Mouse (Mus musculus): ENCODE results near the gene Hist1h2ad.
"Not testable (repeated sequence)": the region's sequence is repeated elsewhere in the genome, so short reads cannot be mapped to it uniquely, and the experiment has no call there.

Hist1h2ad gene

GRCm38 (mm10) chr13:23573898-23574524 is at the start of gene Hist1h2ad, which contains the start of gene Hist1h2bf:
Gene Hist1h2ad (plus strand): TSS chr13:23574381.
Gene Hist1h2bf (minus strand): TSS chr13:23574196.
- in situ Hi-C loops (cut with MboI; ENCODE audit: low sequenced_read_pairs), result loop anchor here (25.0 kb wide), 1 partner anchor 1787 kb away; the partner anchor contains the start of genes Hist1h1b, Hist1h2an, Hist1h2bp and Hist1h3i

- in situ Hi-C loops (cut with MboI; ENCODE audit: low sequenced_read_pairs), result loop anchor here (10.0 to 25.0 kb wide), 2 partner anchors 1490 to 1587 kb away; partner anchors contain the start of genes Hist1h2ah, Hist1h2bk and Zfp184
Measured at GRCm38 (mm10) chr13:23524654-23525053, 49.5 kb upstream of the Hist1h2ad start.

DNA sequence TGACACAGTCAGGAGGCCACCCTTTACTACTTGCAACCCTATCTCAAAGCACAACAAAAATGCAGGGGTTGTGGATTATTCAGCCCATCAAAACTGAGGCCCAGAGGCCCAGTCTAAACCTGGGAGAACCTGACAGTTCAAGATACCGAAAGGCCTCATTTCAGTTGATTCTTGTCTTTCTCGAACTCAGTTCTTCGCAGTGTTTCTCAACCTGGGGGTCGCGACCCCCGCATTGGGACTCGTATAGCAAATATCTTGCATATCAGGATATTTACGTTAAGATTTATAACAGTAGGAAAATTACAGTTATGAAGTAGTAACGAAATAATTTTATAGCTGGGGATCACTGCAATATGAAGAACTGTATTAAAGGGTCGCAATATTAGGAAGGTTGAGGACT is 48.3 kb upstream of the Hist1h2ad start:
- in situ Hi-C loops (cut with MboI; ENCODE audit: low sequenced_read_pairs), result loop anchor here (10.0 kb wide), 1 partner anchor 1491 kb away; the partner anchor contains the start of genes Hist1h2ah and Hist1h2bk

GRCm38 (mm10) chr13:23526312-23526711 is 47.9 kb upstream of the Hist1h2ad start:
- in situ Hi-C loops (cut with MboI; ENCODE audit: low sequenced_read_pairs), result loop anchor here (10.0 kb wide), 1 partner anchor 1492 kb away; the partner anchor contains the start of genes Hist1h2ah and Hist1h2bk

DNA sequence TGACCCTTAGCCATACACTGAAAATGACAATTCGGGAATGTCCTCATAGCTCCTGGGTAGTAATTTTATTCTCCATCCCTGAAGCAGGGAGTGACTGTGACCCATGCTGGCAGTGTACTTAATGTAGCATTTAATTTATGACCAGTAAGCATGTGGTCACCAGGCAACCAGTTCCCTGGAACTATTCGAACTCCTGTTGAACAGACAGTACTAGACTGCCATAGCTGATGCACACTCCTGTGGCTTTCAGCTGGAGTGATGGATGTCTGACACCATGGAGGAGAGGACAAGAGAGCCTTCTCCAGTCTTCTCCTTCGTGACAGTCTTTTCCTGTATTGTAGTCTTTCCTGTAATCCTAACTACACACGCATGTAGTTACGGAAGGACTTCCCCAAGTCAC is 45.2 kb upstream of the Hist1h2ad start:
- in situ Hi-C loops (cut with MboI; ENCODE audit: low sequenced_read_pairs), result loop anchor here (10.0 kb wide), 1 partner anchor 1494 kb away; the partner anchor contains the start of genes Hist1h2ah and Hist1h2bk

- in situ Hi-C loops (cut with MboI; ENCODE audit: low sequenced_read_pairs), result loop anchor here (10.0 kb wide), 1 partner anchor 1495 kb away; the partner anchor contains the start of genes Hist1h2ah and Hist1h2bk
Measured at GRCm38 (mm10) chr13:23529480-23530165, 44.6 kb upstream of the Hist1h2ad start.

- in situ Hi-C loops (cut with MboI; ENCODE audit: low sequenced_read_pairs), result no loop called here
Measured at GRCm38 (mm10) chr13:23530181-23530900, 43.8 kb upstream of the Hist1h2ad start.

DNA sequence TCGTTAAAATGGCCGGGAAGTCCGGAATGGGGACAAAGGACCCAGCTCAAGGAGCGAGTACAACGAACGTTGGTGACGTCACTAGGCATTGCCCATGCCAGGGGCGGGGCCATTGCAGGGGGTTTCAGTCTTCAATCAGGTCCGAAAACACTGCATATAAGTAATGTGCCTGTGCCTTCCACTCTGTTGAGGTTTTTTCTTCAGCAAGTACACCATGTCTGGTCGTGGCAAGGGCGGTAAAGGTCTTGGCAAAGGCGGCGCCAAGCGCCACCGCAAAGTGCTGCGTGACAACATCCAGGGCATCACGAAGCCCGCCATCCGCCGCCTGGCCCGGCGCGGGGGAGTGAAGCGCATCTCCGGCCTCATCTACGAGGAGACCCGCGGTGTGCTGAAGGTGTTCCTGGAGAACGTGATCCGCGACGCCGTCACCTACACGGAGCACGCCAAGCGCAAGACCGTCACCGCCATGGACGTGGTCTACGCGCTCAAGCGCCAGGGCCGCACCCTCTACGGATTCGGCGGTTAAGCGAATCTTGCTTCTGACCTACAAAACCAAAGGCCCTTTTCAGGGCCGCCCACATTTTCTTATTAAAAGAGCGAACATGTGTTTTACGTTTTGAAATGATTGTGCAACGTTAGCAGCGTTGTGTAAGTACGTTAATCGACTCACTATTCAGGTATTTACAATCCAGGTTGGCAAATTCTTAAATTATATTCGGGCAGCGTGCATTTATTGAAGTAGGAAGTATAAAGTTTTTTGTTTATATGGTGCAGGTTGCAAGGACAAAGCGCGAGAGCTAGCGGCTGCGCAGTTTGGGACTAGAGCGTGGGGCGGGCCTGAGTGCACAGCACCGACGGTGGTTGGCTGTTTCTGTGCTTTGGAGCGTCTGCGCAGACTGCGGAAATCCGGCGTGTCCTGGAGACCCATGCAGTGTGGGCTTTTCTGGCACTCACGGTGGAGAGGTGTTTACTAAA is 43.0 kb upstream of the Hist1h2ad start, which contains the start of gene Hist1h4h:
Hist1h4h (plus strand) TSS at position 150 of the 975 bp plus-strand sequence.
- in situ Hi-C loops (cut with MboI; ENCODE audit: low sequenced_read_pairs), result no loop called here

GRCm38 (mm10) chr13:23532262-23533075 is 41.7 kb upstream of the Hist1h2ad start:
- in situ Hi-C loops (cut with MboI; ENCODE audit: low sequenced_read_pairs), result no loop called here

DNA sequence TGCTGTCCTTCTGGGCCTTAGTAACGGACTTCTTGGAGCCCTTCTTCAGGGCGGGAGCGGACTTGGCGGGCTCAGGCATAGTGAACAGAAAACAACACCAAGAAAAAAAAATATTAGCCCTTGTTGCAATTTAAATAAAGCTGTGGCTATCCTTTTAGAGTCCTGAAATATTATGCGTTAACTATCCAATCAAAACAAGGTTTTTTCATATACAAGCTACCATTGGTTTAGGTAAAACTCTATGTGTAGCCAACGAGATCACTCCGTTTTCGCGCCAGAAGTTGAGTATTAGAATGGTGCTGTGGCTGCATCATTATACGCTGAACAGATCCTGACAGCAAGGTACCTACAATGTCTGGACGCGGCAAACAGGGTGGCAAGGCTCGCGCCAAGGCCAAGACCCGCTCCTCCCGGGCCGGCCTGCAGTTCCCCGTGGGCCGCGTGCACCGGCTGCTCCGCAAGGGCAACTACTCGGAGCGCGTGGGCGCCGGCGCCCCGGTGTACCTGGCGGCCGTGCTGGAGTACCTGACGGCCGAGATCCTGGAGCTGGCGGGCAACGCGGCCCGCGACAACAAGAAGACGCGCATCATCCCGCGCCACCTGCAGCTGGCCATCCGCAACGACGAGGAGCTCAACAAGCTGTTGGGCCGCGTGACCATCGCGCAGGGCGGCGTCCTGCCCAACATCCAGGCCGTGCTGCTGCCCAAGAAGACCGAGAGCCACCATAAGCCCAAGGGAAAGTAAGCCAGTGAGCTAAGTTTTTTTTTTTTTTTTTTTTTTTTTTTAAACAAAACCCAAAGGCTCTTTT is 40.4 kb upstream of the Hist1h2ad start, which contains the start of gene Hist1h2af:
Hist1h2af (plus strand) TSS at position 347 of the 808 bp plus-strand sequence.
- in situ Hi-C loops (cut with MboI; ENCODE audit: low sequenced_read_pairs), result not testable (repeated sequence)

- in situ Hi-C loops (cut with MboI; ENCODE audit: low sequenced_read_pairs), result no loop called here
Measured at GRCm38 (mm10) chr13:23534368-23535131, 39.6 kb upstream of the Hist1h2ad start.

DNA sequence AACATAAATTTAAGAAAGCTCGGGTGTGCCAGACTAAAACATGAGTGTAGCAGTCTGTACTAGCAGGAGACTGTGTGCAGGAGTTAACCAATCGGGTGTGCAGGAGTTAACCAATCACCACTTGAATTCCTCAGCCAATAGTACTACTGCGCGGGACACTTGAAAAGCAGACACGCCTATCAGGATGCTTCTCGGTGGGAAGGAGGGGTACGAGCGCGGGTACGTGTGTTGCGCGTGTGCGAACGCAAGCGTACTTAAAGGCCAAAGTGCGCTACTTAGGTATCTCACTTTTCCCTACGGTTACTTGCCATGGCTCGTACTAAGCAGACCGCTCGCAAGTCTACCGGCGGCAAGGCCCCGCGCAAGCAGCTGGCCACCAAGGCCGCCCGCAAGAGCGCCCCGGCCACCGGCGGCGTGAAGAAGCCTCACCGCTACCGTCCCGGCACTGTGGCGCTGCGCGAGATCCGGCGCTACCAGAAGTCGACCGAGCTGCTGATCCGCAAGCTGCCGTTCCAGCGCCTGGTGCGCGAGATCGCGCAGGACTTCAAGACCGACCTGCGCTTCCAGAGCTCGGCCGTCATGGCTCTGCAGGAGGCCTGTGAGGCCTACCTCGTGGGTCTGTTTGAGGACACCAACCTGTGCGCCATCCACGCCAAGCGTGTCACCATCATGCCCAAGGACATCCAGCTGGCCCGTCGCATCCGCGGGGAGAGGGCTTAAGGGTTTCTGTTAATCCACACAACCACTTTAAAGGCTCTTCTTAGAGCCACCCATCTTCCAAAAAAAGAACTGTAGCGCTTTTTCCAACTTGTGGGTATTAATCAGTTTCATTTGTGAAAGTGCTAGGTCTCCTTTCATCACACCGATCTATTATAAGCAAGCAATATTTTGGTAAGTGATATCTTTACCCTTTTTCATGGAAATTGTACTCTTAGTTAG is 38.8 kb upstream of the Hist1h2ad start, which contains the start of gene Hist1h3g:
Hist1h3g (plus strand) TSS at position 286 of the 939 bp plus-strand sequence.
- in situ Hi-C loops (cut with MboI; ENCODE audit: low sequenced_read_pairs), result not testable (repeated sequence)

DNA sequence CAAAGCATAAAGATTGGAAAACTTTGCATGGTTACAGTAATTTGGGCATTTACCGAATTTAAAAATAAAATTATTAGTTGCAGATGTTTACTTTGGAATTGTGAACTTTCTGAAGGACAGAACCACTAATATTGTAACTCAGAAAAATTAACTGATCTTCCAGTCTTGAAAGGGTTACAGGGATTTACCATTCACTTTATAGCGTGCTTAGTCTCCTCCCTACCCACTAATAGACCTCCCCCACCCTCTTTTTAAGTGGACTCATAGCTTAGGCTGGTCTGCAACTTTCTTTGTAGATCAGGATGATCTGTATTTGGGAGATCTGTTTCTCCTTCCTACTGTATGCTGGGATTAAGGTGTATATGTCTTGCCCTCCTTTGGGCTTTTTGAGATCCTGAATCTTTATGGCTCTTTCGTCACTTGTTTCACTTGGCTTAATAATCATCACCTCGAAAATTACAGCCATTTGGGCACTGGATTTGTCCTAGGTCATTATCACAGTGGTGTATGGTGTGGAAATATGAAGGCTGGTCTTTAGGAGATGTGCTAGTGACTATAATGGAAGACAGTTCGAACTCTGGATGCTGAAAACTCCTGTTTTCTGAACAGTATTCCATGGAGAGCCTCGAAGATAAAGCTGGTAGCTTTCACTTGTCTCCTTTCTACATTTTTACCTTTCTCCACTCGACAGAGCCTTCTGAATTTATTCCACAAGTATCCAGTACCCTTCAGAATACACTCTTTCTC is 37.9 kb upstream of the Hist1h2ad start:
- in situ Hi-C loops (cut with MboI; ENCODE audit: low sequenced_read_pairs), result no loop called here

GRCm38 (mm10) chr13:23537006-23537710 is 37.0 kb upstream of the Hist1h2ad start:
- in situ Hi-C loops (cut with MboI; ENCODE audit: low sequenced_read_pairs), result no loop called here

- in situ Hi-C loops (cut with MboI; ENCODE audit: low sequenced_read_pairs), result no loop called here
Measured at GRCm38 (mm10) chr13:23538249-23538648, 35.9 kb upstream of the Hist1h2ad start.

All from CH12F3 (cell line).